Mouse (Mus musculus) B cell, adult 62 days (primary cell): ENCODE results near the gene Tigd3. TPM values are rescaled to one million over a fixed set of nuclear protein-coding genes. Genes with fewer than 3 reads are reported as not detected.

Experiments
- total RNA-seq: library from RNA; stranded (reverse); gene quantifications from 4 replicates; pipeline ENCODE4 v1.2.4, GENCODE M21; 2023

The Tigd3 gene
- total RNA-seq: 1.8 to 2.4 TPM (median 2.4 TPM) in 4 replicates

GRCm38 (mm10) chr19:5894002-5894678 lies at the start of gene Tigd3:
Gene Tigd3, minus strand, starts transcription at chr19:5894149.

GRCm38 (mm10) chr19:5924713-5925093 lies 30.8 kb upstream of the Tigd3 start, which contains the start of gene Cdc42ep2:
Gene Cdc42ep2, minus strand, starts transcription at chr19:5924816.

DNA sequence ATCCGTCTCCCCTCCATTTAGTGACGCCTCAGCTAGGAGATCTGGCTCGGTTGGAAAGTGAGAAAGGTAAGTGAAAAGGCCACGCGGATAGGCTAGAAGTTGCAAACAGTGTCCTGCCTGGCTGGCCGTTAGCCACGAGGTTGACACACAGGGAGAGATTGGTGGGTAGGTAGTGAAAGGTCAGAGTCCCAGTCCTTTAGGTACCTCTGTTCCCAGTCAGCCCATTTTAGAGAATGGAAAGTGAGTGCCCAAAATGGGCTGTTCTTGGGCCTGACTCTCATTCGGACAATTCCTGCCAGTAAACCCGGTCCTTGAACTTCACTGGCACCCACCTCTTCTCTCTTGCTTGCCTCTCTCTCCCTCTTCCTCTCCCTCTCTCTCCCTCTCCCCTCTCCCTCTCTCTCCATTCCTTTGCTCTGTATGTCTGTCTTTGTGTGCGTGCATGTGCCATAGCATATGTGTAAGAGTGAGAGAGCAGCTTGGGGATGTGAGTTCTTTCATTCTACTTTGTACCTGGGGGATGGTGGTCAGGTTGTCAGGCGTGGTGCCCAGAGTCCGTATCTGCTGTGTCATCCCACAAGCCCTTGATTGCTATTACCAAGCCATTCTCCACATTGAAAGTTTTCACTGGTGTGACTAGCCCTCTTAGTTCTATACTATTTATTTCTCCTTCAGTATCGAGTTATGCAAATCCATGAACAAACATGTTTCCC lies 19.2 kb upstream of the Tigd3 start, which contains the start of gene Dpf2:
Gene Dpf2, minus strand, starts transcription at position 4 of the 713 bp plus-strand sequence.

GRCm38 (mm10) chr19:5877618-5878361 lies 16.2 kb downstream of the Tigd3 start, which contains the start of gene Slc25a45:
Gene Slc25a45, plus strand, starts transcription at chr19:5877808.

GRCm38 (mm10) chr19:5874969-5875480 lies 18.9 kb downstream of the Tigd3 start, which contains the start of gene Frmd8:
Gene Frmd8, minus strand, starts transcription at chr19:5875274.

Other genes starting within 250 kb of the Tigd3 start
- gene Sipa1, start 230.4 kb downstream of the Tigd3 start, total RNA-seq: 565 to 597 TPM (median 588 TPM) in 4 replicates
- gene Map3k11, start 205.4 kb downstream of the Tigd3 start, total RNA-seq: 55.2 to 63.2 TPM (median 57.8 TPM) in 4 replicates
- 193 to 226 TPM (median 206 TPM) in 4 replicates for gene Pcnx3, start 205.2 kb downstream of the Tigd3 start, total RNA-seq
- not detected in 4 replicates for gene Kcnk7, start 189.8 kb downstream of the Tigd3 start, total RNA-seq
- 50.4 to 54.6 TPM (median 51.6 TPM) in 4 replicates for gene Ehbp1l1, start 167.8 kb downstream of the Tigd3 start, total RNA-seq
- gene Fam89b, start 164.5 kb downstream of the Tigd3 start, total RNA-seq: 18.2 to 22.6 TPM (median 21.3 TPM) in 4 replicates
- not detected in 4 replicates for gene Ltbp3, start 153.2 kb downstream of the Tigd3 start, total RNA-seq
- 78.0 to 85.4 TPM (median 79.7 TPM) in 4 replicates for gene Scyl1, start 122.7 kb downstream of the Tigd3 start, total RNA-seq
- gene Frmd8, start 18.9 kb downstream of the Tigd3 start, total RNA-seq: 33.0 to 43.6 TPM (median 39.5 TPM) in 4 replicates
- 17.1 to 24.8 TPM (median 22.9 TPM) in 4 replicates for gene Slc25a45, start 16.3 kb downstream of the Tigd3 start, total RNA-seq
- gene Dpf2, start 18.9 kb upstream of the Tigd3 start, total RNA-seq: 146 to 167 TPM (median 148 TPM) in 4 replicates
- gene Cdc42ep2, start 30.7 kb upstream of the Tigd3 start, total RNA-seq: 0.15 to 0.43 TPM (median 0.15 TPM) in 3 of 4 replicates, not detected in the other
- gene Pola2, start 70.1 kb upstream of the Tigd3 start, total RNA-seq: 70.0 to 82.8 TPM (median 72.2 TPM) in 4 replicates
- not detected in 4 replicates for gene Slc22a20, start 92.0 kb upstream of the Tigd3 start, total RNA-seq
- 72.1 to 103 TPM (median 80.6 TPM) in 4 replicates for gene Capn1, start 121.7 kb upstream of the Tigd3 start, total RNA-seq
- 154 to 181 TPM (median 166 TPM) in 4 replicates for gene Syvn1, start 152.4 kb upstream of the Tigd3 start, total RNA-seq
- 15.2 to 17.2 TPM (median 15.8 TPM) in 4 replicates for gene Mrpl49, start 163.6 kb upstream of the Tigd3 start, total RNA-seq
- 3,352 to 3,577 TPM (median 3,439 TPM) in 4 replicates for gene Fau, start 163.7 kb upstream of the Tigd3 start, total RNA-seq
- gene Znhit2, start 167.0 kb upstream of the Tigd3 start, total RNA-seq: 10.8 to 13.2 TPM (median 12.5 TPM) in 4 replicates
- gene Tm7sf2, start 174.2 kb upstream of the Tigd3 start, total RNA-seq: 9.1 to 13.6 TPM (median 10.5 TPM) in 4 replicates
- 94.8 to 109 TPM (median 102 TPM) in 4 replicates for gene Vps51, start 183.1 kb upstream of the Tigd3 start, total RNA-seq
- not detected in 4 replicates for gene Tmem262, start 185.9 kb upstream of the Tigd3 start, total RNA-seq
- not detected in 4 replicates for gene Gm28374, start 188.1 kb upstream of the Tigd3 start, total RNA-seq
- gene Zfpl1, start 190.8 kb upstream of the Tigd3 start, total RNA-seq: 50.9 to 56.9 TPM (median 54.3 TPM) in 4 replicates
- 1.4 to 2.8 TPM (median 1.8 TPM) in 4 replicates for gene Cdca5, start 190.8 kb upstream of the Tigd3 start, total RNA-seq
- 0.81 TPM in 1 of 4 replicates, not detected in the others for gene AC131692.1, start 200.3 kb upstream of the Tigd3 start, total RNA-seq
- gene Naaladl1, start 211.6 kb upstream of the Tigd3 start, total RNA-seq: not detected in 4 replicates
- gene Sac3d1, start 224.5 kb upstream of the Tigd3 start, total RNA-seq: 6.4 to 8.9 TPM (median 8.8 TPM) in 4 replicates
- gene Snx15, start 234.2 kb upstream of the Tigd3 start, total RNA-seq: 31.0 to 37.8 TPM (median 33.7 TPM) in 4 replicates
- not detected in 4 replicates for gene Batf2, start 246.8 kb upstream of the Tigd3 start, total RNA-seq
- 27.2 to 31.2 TPM (median 29.9 TPM) in 4 replicates for gene Arl2, start 247.4 kb upstream of the Tigd3 start, total RNA-seq